In genomic region chr15:99607388-99608113, GRCm38 (mm10) we compare ENCODE assay signal across 11 mouse cellular contexts. TPM values are rescaled to one million over a fixed set of nuclear protein-coding genes. Genes with fewer than 3 reads are reported as not detected.
DNase-seq lines count a peak whose midpoint lies in the region; ATAC-seq and TF ChIP-seq lines count a peak whose summit lies in the region.
"Had no signal": no experiment of that assay in that cellular context is flagged by ENCODE, and none has a peak within 500 bp of the region (broad histone marks: within the 10 kb centered on the region; RNA-seq: fewer than 3 reads in every experiment).

No protein-coding gene starts in this region.

- peak; percentile 49 for ATAC-seq in intestine, embryonic 14.5 days (replicated peaks; ENCODE audit: low FRiP score, low TSS enrichment, low read depth)
- ATAC-seq in intestine, postnatal 0 days: no peak
- ATAC-seq in common myeloid progenitor, adult 5-6 weeks (replicated peaks; ENCODE audit: low read depth, poor library complexity, severe bottlenecking): peak; percentile 42; the same call in 1 of the 2 replicates
- ATAC-seq in midbrain, embryonic 14.5 days (ENCODE audit: low FRiP score, low TSS enrichment): no peak
- ATAC-seq: activated CD4-positive, CD25-positive, alpha-beta regulatory T cell, adult 4 months had no signal

- H3K9me3 ChIP-seq in intestine, embryonic 14.5 days (ENCODE audit: control insufficient read depth, low read length): no peaks in the 10 kb centered on the region
- H3K9me3 ChIP-seq in intestine, postnatal 0 days (ENCODE audit: control insufficient read depth): no peaks in the 10 kb centered on the region
- H3K9me3 ChIP-seq in hindbrain, embryonic 10.5 days: no peaks in the 10 kb centered on the region
- no peaks in the 10 kb centered on the region for H3K9me3 ChIP-seq in midbrain, embryonic 14.5 days (ENCODE audit: control insufficient read depth, low read length)
- H3K9me3 ChIP-seq: lung, embryonic 15.5 days had no signal

- 21% methylated on average over 10 of the region's 10 CpGs for WGBS in intestine, embryonic 14.5 days
- WGBS in intestine, postnatal 0 days: 36% methylated on average over 10 of the region's 10 CpGs
- whole genome bisulfite sequencing in hindbrain, embryonic 10.5 days: 20% methylated on average over 10 of the region's 10 CpGs
- WGBS in midbrain, embryonic 14.5 days: 17% methylated on average over 10 of the region's 10 CpGs

- H3K4me3 ChIP-seq in intestine, embryonic 14.5 days (ENCODE audit: low read depth, low read length): no peak overlapping the region
- H3K4me3 ChIP-seq in intestine, postnatal 0 days (ENCODE audit: low read depth, low read length): no peak overlapping the region
- no peak overlapping the region for H3K4me3 ChIP-seq in hindbrain, embryonic 10.5 days
- H3K4me3 ChIP-seq in midbrain, embryonic 14.5 days (replicated peaks; ENCODE audit: low read depth, low read length): no peak overlapping the region
- H3K4me3 ChIP-seq: lung, embryonic 15.5 days had no signal

- no peak for DNase-seq in intestine, embryonic 14.5 days (ENCODE audit: low spot score)
- peak; percentile 53 for DNase-seq in hindbrain, embryonic 10.5 days (ENCODE audit: low spot score)
- peak; percentile 60 for DNase-seq in midbrain, embryonic 14.5 days
- DNase-seq in urinary bladder, adult 2 months (ENCODE audit: low spot score): no peak
- no peak for DNase-seq in ovary, postnatal 36 days (ENCODE audit: low spot score)
- no peak for DNase-seq in left cerebral cortex, adult 9 months (ENCODE audit: low spot score in 2 of 2)
- DNase-seq: kidney, postnatal 36 days had no signal

- H3K27me3 ChIP-seq in intestine, embryonic 14.5 days (replicated peaks; ENCODE audit: control insufficient read depth, insufficient read depth, low read length): no peaks in the 10 kb centered on the region
- 0 out of 2 replicates have a peak, but pooled peaks cover 4% of the 10 kb centered on the region for H3K27me3 ChIP-seq in intestine, postnatal 0 days (replicated peaks; ENCODE audit: control insufficient read depth, insufficient read depth, low read length)
- peaks cover 56% of the 10 kb centered on the region for H3K27me3 ChIP-seq in hindbrain, embryonic 10.5 days (ENCODE audit: insufficient read depth, poor library complexity, severe bottlenecking)
- H3K27me3 ChIP-seq in midbrain, embryonic 14.5 days (ENCODE audit: control insufficient read depth, insufficient read depth, low read length): no peaks in the 10 kb centered on the region

- no peak overlapping the region for H3K9ac ChIP-seq in intestine, embryonic 14.5 days (ENCODE audit: low read length)
- no peak overlapping the region for H3K9ac ChIP-seq in intestine, postnatal 0 days (ENCODE audit: low read depth, low read length)
- no peak overlapping the region for H3K9ac ChIP-seq in midbrain, embryonic 14.5 days (replicated peaks; ENCODE audit: low read length)
- H3K9ac ChIP-seq: lung, embryonic 15.5 days had no signal

- no peaks in the 10 kb centered on the region for H3K36me3 ChIP-seq in intestine, embryonic 14.5 days (ENCODE audit: control insufficient read depth, insufficient read depth, low read length)
- no peaks in the 10 kb centered on the region for H3K36me3 ChIP-seq in intestine, postnatal 0 days (ENCODE audit: control insufficient read depth, insufficient read depth)
- no peaks in the 10 kb centered on the region for H3K36me3 ChIP-seq in hindbrain, embryonic 10.5 days
- no peaks in the 10 kb centered on the region for H3K36me3 ChIP-seq in midbrain, embryonic 14.5 days (ENCODE audit: control insufficient read depth, insufficient read depth, low read length)
- H3K36me3 ChIP-seq: lung, embryonic 15.5 days had no signal

- H3K4me2 ChIP-seq in intestine, embryonic 14.5 days (ENCODE audit: low read length): no peak overlapping the region
- no peak overlapping the region for H3K4me2 ChIP-seq in intestine, postnatal 0 days (replicated peaks; ENCODE audit: low read depth)
- no peak overlapping the region for H3K4me2 ChIP-seq in midbrain, embryonic 14.5 days (ENCODE audit: low read length)
- H3K4me2 ChIP-seq: lung, embryonic 15.5 days had no signal

- H3K27ac ChIP-seq in intestine, embryonic 14.5 days (ENCODE audit: low read depth): no peak overlapping the region
- no peak overlapping the region for H3K27ac ChIP-seq in intestine, postnatal 0 days (ENCODE audit: low read depth, low read length)
- peak overlapping the region; percentile 79 for H3K27ac ChIP-seq in hindbrain, embryonic 10.5 days
- no peak overlapping the region for H3K27ac ChIP-seq in midbrain, embryonic 14.5 days (replicated peaks; ENCODE audit: low read depth, low read length)
- H3K27ac ChIP-seq: lung, embryonic 15.5 days had no signal

- peaks cover 27% of the 10 kb centered on the region for H3K4me1 ChIP-seq in intestine, embryonic 14.5 days (replicated peaks; ENCODE audit: control insufficient read depth, insufficient read depth, low read length)
- H3K4me1 ChIP-seq in intestine, postnatal 0 days (replicated peaks; ENCODE audit: control insufficient read depth, insufficient read depth, low read length): no peaks in the 10 kb centered on the region; the same call in 1 of the 2 replicates
- peaks cover 80% of the 10 kb centered on the region for H3K4me1 ChIP-seq in hindbrain, embryonic 10.5 days (replicated peaks)
- peaks cover 27% of the 10 kb centered on the region for H3K4me1 ChIP-seq in midbrain, embryonic 14.5 days (ENCODE audit: control insufficient read depth, insufficient read depth, low read length)

- TF ChIP-seq CTCF in intestine, postnatal 0 days (IDR thresholded peaks at IDR 0.05; ENCODE audit: low read depth): no peak

RNA-seq across cellular contexts. Expression of gene Aqp6, which starts 6.4 kb away (rescaled TPM):
- polyA plus RNA-seq in intestine, embryonic 14.5 days (2014; fragmentation: Nextera tagmentation; extraction: Ambion mirVana): not detected in 2 replicates
- not detected in 2 replicates for polyA plus RNA-seq in intestine, postnatal 0 days (2015; fragmentation: Nextera tagmentation; extraction: Ambion mirVana)
- total RNA-seq in common myeloid progenitor, adult 5-6 weeks (2017): not detected in 2 replicates
- polyA plus RNA-seq in hindbrain, embryonic 10.5 days (2016; fragmentation: Nextera tagmentation; extraction: Ambion mirVana): 0.35 and 0.90 TPM in 2 replicates
- 0.93 and 1.1 TPM in 2 replicates for polyA plus RNA-seq in midbrain, embryonic 14.5 days (2014; fragmentation: Nextera tagmentation; extraction: Ambion mirVana)
- 0.03 and 0.07 TPM in 2 replicates for polyA plus RNA-seq in urinary bladder, adult 2 months (2012; rRNA removed)
- polyA plus RNA-seq: activated CD4-positive, CD25-positive, alpha-beta regulatory T cell, adult 4 months; lung, embryonic 15.5 days had no signal

RNA-seq across cellular contexts. Expression of gene Aqp5, which starts 17.0 kb away (rescaled TPM):
- polyA plus RNA-seq in intestine, embryonic 14.5 days (2014; fragmentation: Nextera tagmentation; extraction: Ambion mirVana): 0.16 and 0.30 TPM in 2 replicates
- polyA plus RNA-seq in intestine, postnatal 0 days (2015; fragmentation: Nextera tagmentation; extraction: Ambion mirVana): 0.14 TPM in 1 of 2 replicates, not detected in the other
- total RNA-seq in common myeloid progenitor, adult 5-6 weeks (2017): not detected in 2 replicates
- 0.46 and 1.6 TPM in 2 replicates for polyA plus RNA-seq in hindbrain, embryonic 10.5 days (2016; fragmentation: Nextera tagmentation; extraction: Ambion mirVana)
- polyA plus RNA-seq in midbrain, embryonic 14.5 days (2014; fragmentation: Nextera tagmentation; extraction: Ambion mirVana): 0.70 and 3.0 TPM in 2 replicates
- 0.86 and 1.3 TPM in 2 replicates for polyA plus RNA-seq in urinary bladder, adult 2 months (2012; rRNA removed)
- polyA plus RNA-seq: activated CD4-positive, CD25-positive, alpha-beta regulatory T cell, adult 4 months had no signal

RNA-seq across cellular contexts. Expression of gene Aqp2, which starts 28.7 kb away (rescaled TPM):
- not detected in 2 replicates for polyA plus RNA-seq in intestine, embryonic 14.5 days (2014; fragmentation: Nextera tagmentation; extraction: Ambion mirVana)
- not detected in 2 replicates for polyA plus RNA-seq in intestine, postnatal 0 days (2015; fragmentation: Nextera tagmentation; extraction: Ambion mirVana)
- not detected in 2 replicates for total RNA-seq in common myeloid progenitor, adult 5-6 weeks (2017)
- not detected in 2 replicates for polyA plus RNA-seq in hindbrain, embryonic 10.5 days (2016; fragmentation: Nextera tagmentation; extraction: Ambion mirVana)
- polyA plus RNA-seq in midbrain, embryonic 14.5 days (2014; fragmentation: Nextera tagmentation; extraction: Ambion mirVana): not detected in 2 replicates
- polyA plus RNA-seq in urinary bladder, adult 2 months (2012; rRNA removed): not detected in 2 replicates
- polyA plus RNA-seq: activated CD4-positive, CD25-positive, alpha-beta regulatory T cell, adult 4 months had no signal

RNA-seq across cellular contexts. Expression of gene Racgap1, which starts 43.9 kb away (rescaled TPM):
- polyA plus RNA-seq in intestine, embryonic 14.5 days (2014; fragmentation: Nextera tagmentation; extraction: Ambion mirVana): 104 and 111 TPM in 2 replicates
- 23.2 and 25.7 TPM in 2 replicates for polyA plus RNA-seq in intestine, postnatal 0 days (2015; fragmentation: Nextera tagmentation; extraction: Ambion mirVana)
- 60.6 and 78.1 TPM in 2 replicates for total RNA-seq in common myeloid progenitor, adult 5-6 weeks (2017)
- 193 and 219 TPM in 2 replicates for polyA plus RNA-seq in hindbrain, embryonic 10.5 days (2016; fragmentation: Nextera tagmentation; extraction: Ambion mirVana)
- polyA plus RNA-seq in midbrain, embryonic 14.5 days (2014; fragmentation: Nextera tagmentation; extraction: Ambion mirVana): 42.2 and 64.0 TPM in 2 replicates
- 5.4 and 6.1 TPM in 2 replicates for polyA plus RNA-seq in urinary bladder, adult 2 months (2012; rRNA removed)

Comparison
In these comparisons a context has a peak if more than half of its experiments do, and no peak if none do; other contexts are left out.
1. ATAC-seq: peak in intestine, embryonic 14.5 days (single experiment) and common myeloid progenitor, adult 5-6 weeks (single experiment); none in intestine, postnatal 0 days (single experiment) and midbrain, embryonic 14.5 days (single experiment).
2. DNase-seq: peak in hindbrain, embryonic 10.5 days (single experiment) and midbrain, embryonic 14.5 days (single experiment); none in intestine, embryonic 14.5 days (single experiment), urinary bladder, adult 2 months (single experiment), ovary, postnatal 36 days (single experiment) and left cerebral cortex, adult 9 months (0 of 2).